Mouse (Mus musculus): ENCODE measurements at regions not wholly inside any gene's neighbourhood (a gene's known extent, or its start where the extent isn't known, plus 50 kb on each side); places are given as distances from the start of the nearest gene placed in this dataset.

- H3K4me1 ChIP-seq (ENCODE audit: control insufficient read depth, insufficient read depth, low read length): no peaks in the 10 kb centered on the region
- H3K9ac ChIP-seq (replicated peaks; ENCODE audit: low read depth, low read length): no peak overlapping the region
- H3K27me3 ChIP-seq (ENCODE audit: control insufficient read depth, insufficient read depth, low read length): no peaks in the 10 kb centered on the region
- no peaks in the 10 kb centered on the region for H3K36me3 ChIP-seq (ENCODE audit: control insufficient read depth, insufficient read depth, low read length)
- H3K4me2 ChIP-seq (replicated peaks; ENCODE audit: low read depth, low read length): no peak overlapping the region
- H3K9me3 ChIP-seq (ENCODE audit: control insufficient read depth, low read depth, low read length): no peaks in the 10 kb centered on the region
- no peak for ATAC-seq (ENCODE audit: insufficient number of reproducible peaks, insufficient read depth, low FRiP score, low read depth)
- H3K4me3 ChIP-seq (ENCODE audit: low read depth, low read length): no peak overlapping the region
- WGBS: 88% methylated on average over 2 of the region's 2 CpGs
- H3K27ac ChIP-seq (ENCODE audit: low read length): no peak overlapping the region
Measured at GRCm38 (mm10) chr9:113160011-113160410, 548.0 kb downstream of the Pdcd6ip start.

GRCm38 (mm10) chr9:113158080-113158479 lies 550.0 kb downstream of the Pdcd6ip start:
- 85% methylated on average over 6 of the region's 6 CpGs for WGBS
- H3K36me3 ChIP-seq (ENCODE audit: control insufficient read depth, insufficient read depth, low read length): no peaks in the 10 kb centered on the region
- no peak for ATAC-seq (ENCODE audit: insufficient number of reproducible peaks, insufficient read depth, low FRiP score, low read depth)

GRCm38 (mm10) chr9:113157474-113158076 lies 550.5 kb downstream of the Pdcd6ip start:
- WGBS: 85% methylated on average over 17 of the region's 17 CpGs
- H3K4me1 ChIP-seq (ENCODE audit: control insufficient read depth, insufficient read depth, low read length): no peaks in the 10 kb centered on the region
- ATAC-seq (ENCODE audit: insufficient number of reproducible peaks, insufficient read depth, low FRiP score, low read depth): no peak

More at GRCm38 (mm10) chr9:113158080-113158479, 550.0 kb downstream of the Pdcd6ip start:
- H3K4me3 ChIP-seq (ENCODE audit: low read depth, low read length): no peak overlapping the region
- H3K9ac ChIP-seq (replicated peaks; ENCODE audit: low read depth, low read length): no peak overlapping the region
- H3K9me3 ChIP-seq (ENCODE audit: control insufficient read depth, low read depth, low read length): no peaks in the 10 kb centered on the region
- no peak overlapping the region for H3K4me2 ChIP-seq (replicated peaks; ENCODE audit: low read depth, low read length)
- H3K27me3 ChIP-seq (ENCODE audit: control insufficient read depth, insufficient read depth, low read length): no peaks in the 10 kb centered on the region
- H3K27ac ChIP-seq (ENCODE audit: low read length): no peak overlapping the region
- H3K4me1 ChIP-seq (ENCODE audit: control insufficient read depth, insufficient read depth, low read length): no peaks in the 10 kb centered on the region

GRCm38 (mm10) chr9:113156707-113157106 lies 551.4 kb downstream of the Pdcd6ip start:
- Histone ChIP-seq H3K9me3 (ENCODE audit: control insufficient read depth, low read depth, low read length) (no peaks in the 10 kb centered on the region), H3K4me2 (replicated peaks; ENCODE audit: low read depth, low read length) (no peak overlapping the region)

More at GRCm38 (mm10) chr9:113157474-113158076, 550.5 kb downstream of the Pdcd6ip start:
- H3K9me3 ChIP-seq (ENCODE audit: control insufficient read depth, low read depth, low read length): no peaks in the 10 kb centered on the region
- no peak overlapping the region for H3K4me3 ChIP-seq (ENCODE audit: low read depth, low read length)
- no peaks in the 10 kb centered on the region for H3K27me3 ChIP-seq (ENCODE audit: control insufficient read depth, insufficient read depth, low read length)
- H3K9ac ChIP-seq (replicated peaks; ENCODE audit: low read depth, low read length): no peak overlapping the region
- H3K27ac ChIP-seq (ENCODE audit: low read length): no peak overlapping the region
- no peak overlapping the region for H3K4me2 ChIP-seq (replicated peaks; ENCODE audit: low read depth, low read length)
- no peaks in the 10 kb centered on the region for H3K36me3 ChIP-seq (ENCODE audit: control insufficient read depth, insufficient read depth, low read length)

GRCm38 (mm10) chr9:113149084-113149483 lies 559.0 kb downstream of the Pdcd6ip start:
- WGBS: 56% methylated on average over 5 of the region's 5 CpGs
- H3K36me3 ChIP-seq (ENCODE audit: control insufficient read depth, insufficient read depth, low read length): no peaks in the 10 kb centered on the region
- H3K4me2 ChIP-seq (replicated peaks; ENCODE audit: low read depth, low read length): no peak overlapping the region
- H3K9ac ChIP-seq (replicated peaks; ENCODE audit: low read depth, low read length): no peak overlapping the region
- H3K9me3 ChIP-seq (ENCODE audit: control insufficient read depth, low read depth, low read length): no peaks in the 10 kb centered on the region
- no peak overlapping the region for H3K4me3 ChIP-seq (ENCODE audit: low read depth, low read length)
- H3K27me3 ChIP-seq (ENCODE audit: control insufficient read depth, insufficient read depth, low read length): no peaks in the 10 kb centered on the region
- H3K4me1 ChIP-seq (ENCODE audit: control insufficient read depth, insufficient read depth, low read length): no peaks in the 10 kb centered on the region
- no peak overlapping the region for H3K27ac ChIP-seq (ENCODE audit: low read length)
- ATAC-seq (ENCODE audit: insufficient number of reproducible peaks, insufficient read depth, low FRiP score, low read depth): no peak

More at GRCm38 (mm10) chr9:113156707-113157106, 551.4 kb downstream of the Pdcd6ip start:
- Histone ChIP-seq H3K36me3 (ENCODE audit: control insufficient read depth, insufficient read depth, low read length) (no peaks in the 10 kb centered on the region), H3K9ac (replicated peaks; ENCODE audit: low read depth, low read length) (no peak overlapping the region), H3K4me1 (ENCODE audit: control insufficient read depth, insufficient read depth, low read length) (no peaks in the 10 kb centered on the region), H3K27ac (ENCODE audit: low read length) (no peak overlapping the region), H3K4me3 (ENCODE audit: low read depth, low read length) (no peak overlapping the region), H3K27me3 (ENCODE audit: control insufficient read depth, insufficient read depth, low read length) (no peaks in the 10 kb centered on the region)
- ATAC-seq (ENCODE audit: insufficient number of reproducible peaks, insufficient read depth, low FRiP score, low read depth): no peak
- WGBS: 60% methylated on average over 3 of the region's 3 CpGs

- ATAC-seq (ENCODE audit: insufficient number of reproducible peaks, insufficient read depth, low FRiP score, low read depth): no peak
- Histone ChIP-seq H3K27ac (ENCODE audit: low read length) (no peak overlapping the region), H3K4me3 (ENCODE audit: low read depth, low read length) (no peak overlapping the region), H3K36me3 (ENCODE audit: control insufficient read depth, insufficient read depth, low read length) (no peaks in the 10 kb centered on the region), H3K9ac (replicated peaks; ENCODE audit: low read depth, low read length) (no peak overlapping the region), H3K4me2 (replicated peaks; ENCODE audit: low read depth, low read length) (no peak overlapping the region), H3K4me1 (ENCODE audit: control insufficient read depth, insufficient read depth, low read length) (no peaks in the 10 kb centered on the region), H3K9me3 (ENCODE audit: control insufficient read depth, low read depth, low read length) (no peaks in the 10 kb centered on the region), H3K27me3 (ENCODE audit: control insufficient read depth, insufficient read depth, low read length) (no peaks in the 10 kb centered on the region)
- 80% methylated on average over 2 of the region's 2 CpGs for WGBS
Measured at GRCm38 (mm10) chr9:113146571-113146970, 561.5 kb downstream of the Pdcd6ip start.

GRCm38 (mm10) chr9:113145036-113145435 lies 563.0 kb downstream of the Pdcd6ip start:
- H3K36me3 ChIP-seq (ENCODE audit: control insufficient read depth, insufficient read depth, low read length): no peaks in the 10 kb centered on the region
- no peaks in the 10 kb centered on the region for H3K27me3 ChIP-seq (ENCODE audit: control insufficient read depth, insufficient read depth, low read length)
- H3K4me3 ChIP-seq (ENCODE audit: low read depth, low read length): no peak overlapping the region
- H3K9ac ChIP-seq (replicated peaks; ENCODE audit: low read depth, low read length): no peak overlapping the region
- 64% methylated on average over 2 of the region's 2 CpGs for WGBS
- H3K4me2 ChIP-seq (replicated peaks; ENCODE audit: low read depth, low read length): no peak overlapping the region
- H3K9me3 ChIP-seq (ENCODE audit: control insufficient read depth, low read depth, low read length): no peaks in the 10 kb centered on the region
- H3K27ac ChIP-seq (ENCODE audit: low read length): no peak overlapping the region
- no peaks in the 10 kb centered on the region for H3K4me1 ChIP-seq (ENCODE audit: control insufficient read depth, insufficient read depth, low read length)
- ATAC-seq (ENCODE audit: insufficient number of reproducible peaks, insufficient read depth, low FRiP score, low read depth): no peak

- Histone ChIP-seq H3K4me1 (ENCODE audit: control insufficient read depth, insufficient read depth, low read length) (no peaks in the 10 kb centered on the region), H3K9ac (replicated peaks; ENCODE audit: low read depth, low read length) (no peak overlapping the region), H3K4me2 (replicated peaks; ENCODE audit: low read depth, low read length) (no peak overlapping the region), H3K36me3 (ENCODE audit: control insufficient read depth, insufficient read depth, low read length) (no peaks in the 10 kb centered on the region), H3K27me3 (ENCODE audit: control insufficient read depth, insufficient read depth, low read length) (no peaks in the 10 kb centered on the region), H3K4me3 (ENCODE audit: low read depth, low read length) (no peak overlapping the region), H3K9me3 (ENCODE audit: control insufficient read depth, low read depth, low read length) (no peaks in the 10 kb centered on the region), H3K27ac (ENCODE audit: low read length) (no peak overlapping the region)
- 95% methylated on average over 3 of the region's 3 CpGs for WGBS
- ATAC-seq (ENCODE audit: insufficient number of reproducible peaks, insufficient read depth, low FRiP score, low read depth): no peak
Measured at GRCm38 (mm10) chr9:113134611-113135010, 573.4 kb downstream of the Pdcd6ip start.
